Mouse (Mus musculus): ENCODE results near the gene Fgr. TPM values are rescaled to one million over a fixed set of nuclear protein-coding genes. Genes with fewer than 3 reads are reported as not detected.

Gene Fgr
- total RNA-seq, 4 experiments from 2014 or later, result 0.14 to 2.5 (median 0.49) TPM

GRCm38 (mm10) chr4:133035446-133035845 lies 61.6 kb downstream of the Fgr start:
- no peak for DNase-seq (ENCODE audit: low spot score)

GRCm38 (mm10) chr4:133035946-133036345 lies 62.1 kb downstream of the Fgr start:
- no peak for DNase-seq (ENCODE audit: low spot score)

- no peak for DNase-seq (ENCODE audit: low spot score)
These were observed 63.4 kb downstream of the Fgr start for GRCm38 (mm10) chr4:133037293-133037692.

- DNase-seq (ENCODE audit: low spot score), result no peak
These were observed 63.9 kb downstream of the Fgr start for GRCm38 (mm10) chr4:133037798-133038197.

- no peak for DNase-seq (ENCODE audit: low spot score)
These were observed 64.7 kb downstream of the Fgr start for GRCm38 (mm10) chr4:133038521-133039115.

- no peak for DNase-seq (ENCODE audit: low spot score)
These were observed 65.4 kb downstream of the Fgr start for GRCm38 (mm10) chr4:133039116-133039819.

- DNase-seq (ENCODE audit: low spot score), result no peak
These were observed 65.9 kb downstream of the Fgr start for GRCm38 (mm10) chr4:133039832-133040231.

GRCm38 (mm10) chr4:133040241-133040904 lies 66.5 kb downstream of the Fgr start:
- DNase-seq (ENCODE audit: low spot score), result no peak

- no peak for DNase-seq (ENCODE audit: low spot score)
These were observed 68.3 kb downstream of the Fgr start for GRCm38 (mm10) chr4:133042244-133042643.

GRCm38 (mm10) chr4:133042651-133043635 lies 69.0 kb downstream of the Fgr start:
- no peak for DNase-seq (ENCODE audit: low spot score)

GRCm38 (mm10) chr4:133043798-133044646 lies 70.1 kb downstream of the Fgr start:
- peak; percentile 72 for DNase-seq (ENCODE audit: low spot score)

- no peak for DNase-seq (ENCODE audit: low spot score)
These were observed 70.8 kb downstream of the Fgr start for GRCm38 (mm10) chr4:133044647-133045094.

- DNase-seq (ENCODE audit: low spot score), result no peak
These were observed 72.0 kb downstream of the Fgr start for GRCm38 (mm10) chr4:133045771-133046474.

- no peak for DNase-seq (ENCODE audit: low spot score)
These were observed 72.9 kb downstream of the Fgr start for GRCm38 (mm10) chr4:133046691-133047352.

GRCm38 (mm10) chr4:133047353-133048105 lies 73.6 kb downstream of the Fgr start:
- DNase-seq (ENCODE audit: low spot score), result no peak

- no peak for DNase-seq (ENCODE audit: low spot score)
These were observed 75.4 kb downstream of the Fgr start for GRCm38 (mm10) chr4:133049071-133049920.

- no peak for DNase-seq (ENCODE audit: low spot score)
These were observed 76.4 kb downstream of the Fgr start for GRCm38 (mm10) chr4:133050196-133050836.
